Mouse (Mus musculus): Measurements from ENCODE around the gene Gm11549. TPM values are rescaled to one million over a fixed set of nuclear protein-coding genes. Genes with fewer than 3 reads are reported as not detected.

Gene Gm11549
- polyA plus RNA-seq, 1 experiment from 2014 or later = not detected

GRCm38 (mm10) chr3:36530781-36531180, 9.2 kb upstream of the Gm11549 start:
- ATAC-seq (ENCODE audit: low read depth) = no peak
- H3K4me1 ChIP-seq (ENCODE audit: control insufficient read depth, low read depth, low read length) = peaks cover 2% of the 10 kb centered on the region; the same call in 1 of the 2 replicates
- no peaks in the 10 kb centered on the region for H3K9me3 ChIP-seq (replicated peaks; ENCODE audit: control insufficient read depth, low read length)
- H3K4me2 ChIP-seq (ENCODE audit: low read depth, low read length) = no peak overlapping the region
- H3K36me3 ChIP-seq (ENCODE audit: control insufficient read depth, insufficient read depth) = no peaks in the 10 kb centered on the region
- H3K4me3 ChIP-seq (ENCODE audit: low read depth, low read length) = no peak overlapping the region
- WGBS (ENCODE audit: insufficient replicate concordance) = 63% methylated on average over 5 of the region's 5 CpGs
- H3K27me3 ChIP-seq (ENCODE audit: control insufficient read depth, insufficient read depth, low read depth, low read length) = 0 out of 2 replicates have a peak, but pooled peaks cover 3% of the 10 kb centered on the region
- H3K27ac ChIP-seq (ENCODE audit: low read length) = no peak overlapping the region
- no peak overlapping the region for H3K9ac ChIP-seq (ENCODE audit: low read depth, low read length)

DNA sequence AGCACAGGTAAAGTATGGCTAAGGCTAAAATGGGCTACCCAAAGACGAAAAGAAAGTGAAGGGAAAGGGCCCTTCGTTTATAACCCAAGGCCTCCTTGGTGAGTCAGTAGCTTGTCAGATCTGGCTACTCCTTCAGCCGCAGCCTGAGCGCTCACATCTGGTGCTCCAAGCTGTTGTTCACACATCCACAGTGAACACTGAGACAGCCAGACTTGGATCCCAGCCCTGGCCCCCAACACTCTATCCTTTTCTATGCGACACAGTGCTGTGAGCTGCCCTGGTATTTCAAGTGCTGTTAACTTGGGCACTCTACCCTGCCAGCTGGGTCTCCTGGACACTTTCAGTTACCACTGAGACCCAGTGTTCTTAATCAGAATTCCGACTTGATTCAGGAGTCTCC, 8.7 kb upstream of the Gm11549 start:
- H3K4me1 ChIP-seq (ENCODE audit: control insufficient read depth, low read depth, low read length) = peaks cover 2% of the 10 kb centered on the region; the same call in 1 of the 2 replicates
- WGBS (ENCODE audit: insufficient replicate concordance) = 66% methylated on average over 6 of the region's 6 CpGs
- no peak overlapping the region for H3K4me3 ChIP-seq (ENCODE audit: low read depth, low read length)
- H3K4me2 ChIP-seq (ENCODE audit: low read depth, low read length) = no peak overlapping the region
- no peak for ATAC-seq (ENCODE audit: low read depth)
- 0 out of 2 replicates have a peak, but pooled peaks cover 3% of the 10 kb centered on the region for H3K27me3 ChIP-seq (ENCODE audit: control insufficient read depth, insufficient read depth, low read depth, low read length)
- no peaks in the 10 kb centered on the region for H3K9me3 ChIP-seq (replicated peaks; ENCODE audit: control insufficient read depth, low read length)
- no peak overlapping the region for H3K9ac ChIP-seq (ENCODE audit: low read depth, low read length)
- H3K27ac ChIP-seq (ENCODE audit: low read length) = no peak overlapping the region
- no peaks in the 10 kb centered on the region for H3K36me3 ChIP-seq (ENCODE audit: control insufficient read depth, insufficient read depth)

DNA sequence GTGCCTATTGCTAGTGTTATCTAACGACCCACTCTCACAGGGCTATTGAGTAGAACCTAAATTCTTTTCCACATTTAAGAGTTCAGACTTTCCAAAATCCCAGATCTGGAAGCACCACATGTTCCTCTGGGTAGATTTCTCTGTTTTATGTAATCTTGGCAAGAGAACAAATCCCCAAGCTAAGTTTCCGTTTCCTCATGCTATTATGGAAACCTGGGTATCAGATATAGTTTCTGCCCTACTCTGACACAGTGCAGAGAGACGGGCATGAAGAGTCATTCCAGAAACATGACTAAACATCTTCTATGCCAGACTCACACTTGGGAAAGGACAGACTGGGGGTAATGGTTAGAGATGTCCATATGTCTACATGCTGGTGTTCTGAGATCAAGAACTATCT, 2.9 kb upstream of the Gm11549 start:
- H3K4me2 ChIP-seq (ENCODE audit: low read depth, low read length) = no peak overlapping the region
- ATAC-seq (ENCODE audit: low read depth) = no peak
- peaks cover 27% of the 10 kb centered on the region for H3K27me3 ChIP-seq (ENCODE audit: control insufficient read depth, insufficient read depth, low read depth, low read length)
- H3K27ac ChIP-seq (ENCODE audit: low read length) = no peak overlapping the region
- H3K9me3 ChIP-seq (replicated peaks; ENCODE audit: control insufficient read depth, low read length) = no peaks in the 10 kb centered on the region
- H3K4me1 ChIP-seq (ENCODE audit: control insufficient read depth, low read depth, low read length) = no peaks in the 10 kb centered on the region
- H3K4me3 ChIP-seq (ENCODE audit: low read depth, low read length) = no peak overlapping the region
- no peak overlapping the region for H3K9ac ChIP-seq (ENCODE audit: low read depth, low read length)
- WGBS (ENCODE audit: insufficient replicate concordance) = 52% methylated on average over 3 of the region's 3 CpGs
- no peaks in the 10 kb centered on the region for H3K36me3 ChIP-seq (ENCODE audit: control insufficient read depth, insufficient read depth)

DNA sequence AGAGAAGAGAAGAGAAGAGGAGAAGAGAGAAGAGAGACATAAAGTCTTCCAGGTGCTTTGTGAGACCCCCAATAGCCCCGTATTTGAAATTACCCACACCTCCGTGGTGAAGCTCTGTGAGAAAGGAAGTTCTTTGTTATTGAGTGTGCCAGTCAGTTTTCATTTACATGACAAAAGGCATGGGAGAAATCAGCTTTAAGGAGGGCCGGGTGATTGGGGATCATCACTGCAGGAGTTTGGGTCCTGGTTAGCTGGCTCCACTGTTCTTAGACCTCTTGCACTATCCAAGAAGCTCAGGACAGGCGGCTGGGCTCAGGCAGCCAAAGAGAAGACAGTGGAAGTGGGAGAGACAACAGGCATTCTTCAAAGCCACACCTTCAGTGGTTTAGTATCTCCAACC, 524 bp upstream of the Gm11549 start:
- Histone ChIP-seq H3K9me3 (replicated peaks; ENCODE audit: control insufficient read depth, low read length) (no peaks in the 10 kb centered on the region), H3K36me3 (ENCODE audit: control insufficient read depth, insufficient read depth) (no peaks in the 10 kb centered on the region), H3K4me2 (ENCODE audit: low read depth, low read length) (no peak overlapping the region), H3K9ac (ENCODE audit: low read depth, low read length) (no peak overlapping the region), H3K27me3 (ENCODE audit: control insufficient read depth, insufficient read depth, low read depth, low read length) (peaks cover 27% of the 10 kb centered on the region), H3K27ac (ENCODE audit: low read length) (no peak overlapping the region), H3K4me3 (ENCODE audit: low read depth, low read length) (no peak overlapping the region), H3K4me1 (ENCODE audit: control insufficient read depth, low read depth, low read length) (no peaks in the 10 kb centered on the region)
- 16% methylated on average over 4 of the region's 4 CpGs for WGBS (ENCODE audit: insufficient replicate concordance)
- no peak for ATAC-seq (ENCODE audit: low read depth)

GRCm38 (mm10) chr3:36516196-36516595, 5.4 kb downstream of the Gm11549 start:
- Histone ChIP-seq H3K9ac (ENCODE audit: low read depth, low read length) (no peak overlapping the region), H3K36me3 (ENCODE audit: control insufficient read depth, insufficient read depth) (no peaks in the 10 kb centered on the region), H3K4me3 (ENCODE audit: low read depth, low read length) (no peak overlapping the region), H3K9me3 (replicated peaks; ENCODE audit: control insufficient read depth, low read length) (no peaks in the 10 kb centered on the region), H3K4me1 (ENCODE audit: control insufficient read depth, low read depth, low read length) (no peaks in the 10 kb centered on the region), H3K4me2 (ENCODE audit: low read depth, low read length) (no peak overlapping the region), H3K27me3 (ENCODE audit: control insufficient read depth, insufficient read depth, low read depth, low read length) (peaks cover 12% of the 10 kb centered on the region), H3K27ac (ENCODE audit: low read length) (no peak overlapping the region)
- whole genome bisulfite sequencing (ENCODE audit: insufficient replicate concordance) = 65% methylated on average over 9 of the region's 9 CpGs
- ATAC-seq (ENCODE audit: low read depth) = no peak

DNA sequence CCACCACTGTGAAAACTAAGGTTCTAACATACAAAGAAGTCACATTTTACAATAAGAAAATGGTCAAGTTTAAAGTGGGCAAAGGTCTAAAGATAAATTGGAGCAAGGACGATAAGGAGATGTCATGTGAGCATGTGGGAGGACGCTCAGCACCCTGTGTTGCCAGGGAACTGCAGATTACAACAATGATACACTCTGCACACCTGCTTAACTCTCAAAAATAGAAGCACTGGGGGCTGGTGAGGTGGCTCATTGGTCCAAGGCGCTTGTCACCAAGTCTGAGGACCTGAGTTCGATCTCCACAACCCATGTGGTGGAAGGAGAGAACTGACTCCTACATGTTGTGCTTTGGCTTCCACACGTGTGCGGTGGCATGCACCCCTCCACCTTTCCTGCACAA, 10.1 kb downstream of the Gm11549 start:
- H3K36me3 ChIP-seq (ENCODE audit: control insufficient read depth, insufficient read depth) = no peaks in the 10 kb centered on the region

GRCm38 (mm10) chr3:36505809-36506735, 15.5 kb downstream of the Gm11549 start:
- Histone ChIP-seq H3K4me2 (ENCODE audit: low read depth, low read length) (no peak overlapping the region), H3K36me3 (ENCODE audit: control insufficient read depth, insufficient read depth) (no peaks in the 10 kb centered on the region), H3K4me1 (ENCODE audit: control insufficient read depth, low read depth, low read length) (no peaks in the 10 kb centered on the region), H3K27me3 (ENCODE audit: control insufficient read depth, insufficient read depth, low read depth, low read length) (no peaks in the 10 kb centered on the region), H3K9ac (ENCODE audit: low read depth, low read length) (no peak overlapping the region), H3K27ac (ENCODE audit: low read length) (no peak overlapping the region), H3K9me3 (replicated peaks; ENCODE audit: control insufficient read depth, low read length) (no peaks in the 10 kb centered on the region), H3K4me3 (ENCODE audit: low read depth, low read length) (no peak overlapping the region)
- ATAC-seq (ENCODE audit: low read depth) = no peak
- 53% methylated on average over 10 of the region's 10 CpGs for WGBS (ENCODE audit: insufficient replicate concordance)

More for the DNA sequence above, 10.1 kb downstream of the Gm11549 start:
- ATAC-seq (ENCODE audit: low read depth) = no peak
- no peak overlapping the region for H3K4me3 ChIP-seq (ENCODE audit: low read depth, low read length)
- H3K4me1 ChIP-seq (ENCODE audit: control insufficient read depth, low read depth, low read length) = no peaks in the 10 kb centered on the region
- H3K27me3 ChIP-seq (ENCODE audit: control insufficient read depth, insufficient read depth, low read depth, low read length) = no peaks in the 10 kb centered on the region
- H3K27ac ChIP-seq (ENCODE audit: low read length) = no peak overlapping the region
- WGBS (ENCODE audit: insufficient replicate concordance) = 68% methylated on average over 6 of the region's 6 CpGs
- no peaks in the 10 kb centered on the region for H3K9me3 ChIP-seq (replicated peaks; ENCODE audit: control insufficient read depth, low read length)
- H3K4me2 ChIP-seq (ENCODE audit: low read depth, low read length) = no peak overlapping the region
- H3K9ac ChIP-seq (ENCODE audit: low read depth, low read length) = no peak overlapping the region

GRCm38 (mm10) chr3:36505306-36505705, 16.3 kb downstream of the Gm11549 start:
- H3K4me3 ChIP-seq (ENCODE audit: low read depth, low read length) = no peak overlapping the region
- no peaks in the 10 kb centered on the region for H3K27me3 ChIP-seq (ENCODE audit: control insufficient read depth, insufficient read depth, low read depth, low read length)
- 71% methylated on average over 8 of the region's 8 CpGs for WGBS (ENCODE audit: insufficient replicate concordance)
- H3K4me2 ChIP-seq (ENCODE audit: low read depth, low read length) = no peak overlapping the region
- no peaks in the 10 kb centered on the region for H3K36me3 ChIP-seq (ENCODE audit: control insufficient read depth, insufficient read depth)
- no peak overlapping the region for H3K9ac ChIP-seq (ENCODE audit: low read depth, low read length)
- H3K4me1 ChIP-seq (ENCODE audit: control insufficient read depth, low read depth, low read length) = no peaks in the 10 kb centered on the region
- no peaks in the 10 kb centered on the region for H3K9me3 ChIP-seq (replicated peaks; ENCODE audit: control insufficient read depth, low read length)
- no peak for ATAC-seq (ENCODE audit: low read depth)
- H3K27ac ChIP-seq (ENCODE audit: low read length) = no peak overlapping the region

GRCm38 (mm10) chr3:36501546-36501945, 20.1 kb downstream of the Gm11549 start:
- H3K4me2 ChIP-seq (ENCODE audit: low read depth, low read length) = no peak overlapping the region
- H3K36me3 ChIP-seq (ENCODE audit: control insufficient read depth, insufficient read depth) = no peaks in the 10 kb centered on the region
- H3K9me3 ChIP-seq (replicated peaks; ENCODE audit: control insufficient read depth, low read length) = no peaks in the 10 kb centered on the region
- no peak for ATAC-seq (ENCODE audit: low read depth)
- H3K4me1 ChIP-seq (ENCODE audit: control insufficient read depth, low read depth, low read length) = no peaks in the 10 kb centered on the region
- 63% methylated on average over 7 of the region's 7 CpGs for WGBS (ENCODE audit: insufficient replicate concordance)
- no peak overlapping the region for H3K4me3 ChIP-seq (ENCODE audit: low read depth, low read length)
- no peak overlapping the region for H3K9ac ChIP-seq (ENCODE audit: low read depth, low read length)
- H3K27ac ChIP-seq (ENCODE audit: low read length) = no peak overlapping the region
- no peaks in the 10 kb centered on the region for H3K27me3 ChIP-seq (ENCODE audit: control insufficient read depth, insufficient read depth, low read depth, low read length)
